22 mouse cellular contexts compared by ENCODE assay signal in genomic region chr12:99264386-99264785, GRCm38 (mm10).
DNase-seq lines count a peak whose midpoint lies in the region; ATAC-seq and TF ChIP-seq lines count a peak whose summit lies in the region.
"Had no signal": no experiment of that assay in that cellular context is flagged by ENCODE, and none has a peak within 500 bp of the region (broad histone marks: within the 10 kb centered on the region; RNA-seq: fewer than 3 reads in every experiment).

No protein-coding gene starts in this region.

- ATAC-seq in heart, embryonic 12.5 days (ENCODE audit: insufficient number of reproducible peaks, low FRiP score) = no peak
- ATAC-seq: forebrain, embryonic 15.5 days; intestine, postnatal 0 days had no signal

- peak; percentile 93 for DNase-seq in heart, adult 11 months
- DNase-seq in spleen, postnatal 36 days (ENCODE audit: low spot score in 2 of 2) = peak; percentile 59 to 60
- DNase-seq in spleen, postnatal 14 days (ENCODE audit: low spot score in 2 of 2) = no peak
- DNase-seq in splenic B cell, adult 2 months (ENCODE audit: low read depth, low spot score) = peak; percentile 64
- no peak for DNase-seq in ovary, postnatal 14 days (ENCODE audit: low spot score)
- DNase-seq in forebrain, embryonic 10.5 days (ENCODE audit: extremely low spot score, low spot score) = no peak
- DNase-seq: adrenal gland, postnatal 14 days; cerebellum, adult 9-11 months; embryo, embryonic 11 days; layer of hippocampus, postnatal 36 days; left cerebral cortex, postnatal 4 days; lung, adult 18-20 months; retina, postnatal 1 day; right cerebral cortex, postnatal 4 days had no signal

- H3K4me1 ChIP-seq in heart, embryonic 12.5 days (replicated peaks) = peaks cover 73% of the 10 kb centered on the region
- peaks cover 28% of the 10 kb centered on the region for H3K4me1 ChIP-seq in embryonic fibroblast, embryonic 13.5 days (ENCODE audit: control insufficient read depth, insufficient read depth, low read length)
- H3K4me1 ChIP-seq in forebrain, embryonic 10.5 days = peaks cover 50% of the 10 kb centered on the region

- no peak for TF ChIP-seq POLR2A in embryonic fibroblast, embryonic 13.5 days (IDR thresholded peaks at IDR 0.05; ENCODE audit: low read depth, low read length)

- H3K4me2 ChIP-seq in heart, embryonic 12.5 days = no peak overlapping the region
- H3K4me2 ChIP-seq: forebrain, embryonic 15.5 days; hindbrain, embryonic 15.5 days; neural tube, embryonic 15.5 days; stomach, embryonic 15.5 days had no signal

- no peak for TF ChIP-seq CTCF in embryonic fibroblast, embryonic 13.5 days (IDR thresholded peaks at IDR 0.05; ENCODE audit: borderline replicate concordance, insufficient read depth, low read length)

- no peak overlapping the region for H3K27ac ChIP-seq in heart, embryonic 12.5 days (ENCODE audit: poor library complexity, severe bottlenecking)
- peak overlapping the region; percentile 88 for H3K27ac ChIP-seq in embryonic fibroblast, embryonic 13.5 days (ENCODE audit: insufficient read depth, low read length)
- H3K27ac ChIP-seq in forebrain, embryonic 10.5 days = no peak overlapping the region
- H3K27ac ChIP-seq: forebrain, embryonic 15.5 days; midbrain, embryonic 10.5 days; neural tube, embryonic 15.5 days; stomach, embryonic 15.5 days had no signal

- 82% methylated on average over 7 of the region's 7 CpGs for WGBS in heart, embryonic 12.5 days
- 80% methylated on average over 7 of the region's 7 CpGs for WGBS in forebrain, embryonic 10.5 days

- no peaks in the 10 kb centered on the region for H3K9me3 ChIP-seq in heart, embryonic 12.5 days (replicated peaks)
- no peaks in the 10 kb centered on the region for H3K9me3 ChIP-seq in forebrain, embryonic 10.5 days
- H3K9me3 ChIP-seq: forebrain, embryonic 15.5 days; hindbrain, embryonic 15.5 days; midbrain, embryonic 10.5 days; neural tube, embryonic 15.5 days; stomach, embryonic 15.5 days had no signal

- no peak overlapping the region for H3K4me3 ChIP-seq in heart, embryonic 12.5 days
- H3K4me3 ChIP-seq in embryonic fibroblast, embryonic 13.5 days (ENCODE audit: insufficient read depth, low read length) = no peak overlapping the region
- no peak overlapping the region for H3K4me3 ChIP-seq in forebrain, embryonic 10.5 days
- H3K4me3 ChIP-seq: forebrain, embryonic 15.5 days; hindbrain, embryonic 15.5 days; midbrain, embryonic 10.5 days; neural tube, embryonic 15.5 days; stomach, embryonic 15.5 days had no signal

- no peaks in the 10 kb centered on the region for H3K36me3 ChIP-seq in heart, embryonic 12.5 days
- no peaks in the 10 kb centered on the region; the same call in 1 of the 2 replicates for H3K36me3 ChIP-seq in splenic B cell, adult 2 months (ENCODE audit: control insufficient read depth, insufficient read depth, low read length, poor library complexity, severe bottlenecking)
- peaks cover 17% of the 10 kb centered on the region; the same call in 1 of the 2 replicates for H3K36me3 ChIP-seq in forebrain, embryonic 10.5 days (replicated peaks)
- H3K36me3 ChIP-seq: forebrain, embryonic 15.5 days; hindbrain, embryonic 15.5 days; neural tube, embryonic 15.5 days; stomach, embryonic 15.5 days had no signal

- H3K27me3 ChIP-seq in heart, embryonic 12.5 days (replicated peaks) = no peaks in the 10 kb centered on the region
- H3K27me3 ChIP-seq in splenic B cell, adult 2 months (ENCODE audit: control insufficient read depth, insufficient read depth, low read length, poor library complexity, severe bottlenecking) = no peaks in the 10 kb centered on the region
- no peaks in the 10 kb centered on the region for H3K27me3 ChIP-seq in forebrain, embryonic 10.5 days (ENCODE audit: poor library complexity, severe bottlenecking)
- H3K27me3 ChIP-seq: forebrain, embryonic 15.5 days; hindbrain, embryonic 15.5 days; neural tube, embryonic 15.5 days; stomach, embryonic 15.5 days had no signal

- H3K9ac ChIP-seq in heart, embryonic 12.5 days = no peak overlapping the region
- H3K9ac ChIP-seq: forebrain, embryonic 15.5 days; hindbrain, embryonic 15.5 days; neural tube, embryonic 15.5 days; stomach, embryonic 15.5 days had no signal

Comparison
In these comparisons a context has a peak if more than half of its experiments do, and no peak if none do; other contexts are left out.
1. DNase-seq: peak in heart, adult 11 months (single experiment), spleen, postnatal 36 days (2 of 2) and splenic B cell, adult 2 months (single experiment); none in spleen, postnatal 14 days (0 of 2), ovary, postnatal 14 days (single experiment) and forebrain, embryonic 10.5 days (single experiment).